Mouse (Mus musculus) embryonic facial prominence, embryonic 14.5 days (tissue): ENCODE results near the gene Gng3. TPM values are rescaled to one million over a fixed set of nuclear protein-coding genes. Genes with fewer than 3 reads are reported as not detected.

ENCODE experiments used
- ATAC-seq: fragments of 200-750 bp; cut with Nextera tagmentation; 2 replicates; pipeline ENCODE4 v1.8.0; 2017; ENCODE audit warnings: low read depth, moderate number of reproducible peaks, moderate TSS enrichment
- DNase-seq: peaks from one replicate; pipeline ENCODE4 v3.0.0-alpha.2; 2015; ENCODE audit warnings: low spot score
- H3K27ac ChIP-seq: fragments of 300-500 bp; sonication (generic); replicated peaks from 2 replicates; pipeline ENCODE4 v1.5.1; 2014; ENCODE audit warnings: low read depth, mild to moderate bottlenecking, low read length, moderate library complexity
- H3K27me3 ChIP-seq: fragments of 300-500 bp; sonication (generic); replicated peaks from 2 replicates; pipeline ENCODE4 v1.6.1; 2014; ENCODE audit warnings: low read length; ENCODE audit not compliant: control insufficient read depth, insufficient read depth
- H3K36me3 ChIP-seq: fragments of 300-500 bp; sonication (generic); 2 replicates; pipeline ENCODE4 v1.6.1; 2014; ENCODE audit warnings: low read length, mixed read lengths; ENCODE audit not compliant: control insufficient read depth, insufficient read depth
- H3K4me1 ChIP-seq: fragments of 300-500 bp; sonication (generic); 2 replicates; pipeline ENCODE4 v1.6.1; 2014; ENCODE audit warnings: antibody characterized with exemption, low read length; ENCODE audit not compliant: control insufficient read depth, insufficient read depth
- H3K4me2 ChIP-seq: fragments of 300-500 bp; sonication (generic); 2 replicates; pipeline ENCODE4 v1.6.1; 2014; ENCODE audit warnings: low read depth, mild to moderate bottlenecking, low read length, moderate library complexity, mixed read lengths
- H3K4me3 ChIP-seq: fragments of 300-500 bp; sonication (generic); 2 replicates; pipeline ENCODE4 v1.5.1; 2014; ENCODE audit warnings: low read depth, mild to moderate bottlenecking, low read length
- H3K9ac ChIP-seq: fragments of 300-500 bp; sonication (generic); 2 replicates; pipeline ENCODE4 v1.6.1; 2014; ENCODE audit warnings: low read depth, mild to moderate bottlenecking, low read length, moderate library complexity, mixed read lengths
- H3K9me3 ChIP-seq: fragments of 300-500 bp; sonication (generic); 2 replicates; pipeline ENCODE4 v1.6.1; 2016; ENCODE audit warnings: low read length; ENCODE audit not compliant: control insufficient read depth
- WGBS: fragments of 180-500 bp; shearing (Covaris S2); extraction: QIAGEN DNeasy Blood & Tissue Kit; methylation state at CpG from one replicate; pipeline ENCODE4 v1.1.7; 2014; 5-methylcytosine and 5-hydroxymethylcytosine counted together
- polyA plus RNA-seq: library from polyadenylated mRNA; unstranded; fragments of >200 nt; fragmentation: Nextera tagmentation; extraction: Ambion mirVana; gene quantifications from 2 replicates; pipeline ENCODE4 v1.2.1, GENCODE M21; 2014

The Gng3 gene
- polyA plus RNA-seq, 1 experiment from 2014 or later, result 22.2 TPM

DNA sequence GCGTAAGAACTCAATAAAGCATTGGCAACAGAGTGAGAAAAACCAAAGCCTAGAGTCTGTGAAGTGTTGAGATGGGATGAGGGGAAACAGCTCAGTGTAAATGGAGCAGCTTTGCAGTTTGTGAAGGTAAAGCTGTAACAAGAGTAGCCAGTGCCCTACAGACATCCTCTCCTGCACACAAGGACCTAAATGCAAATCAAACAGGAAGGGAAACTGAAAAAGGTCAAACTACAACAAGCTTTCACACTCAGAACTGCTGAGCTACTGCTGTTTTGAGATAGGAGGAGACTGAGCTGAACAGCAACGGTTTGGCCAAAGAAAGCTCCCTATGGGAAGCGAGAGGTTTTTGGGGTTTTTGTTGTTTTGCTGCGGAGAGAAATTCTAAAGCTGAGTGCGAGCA is 32.2 kb downstream of the Gng3 start:
- DNase-seq (no peak), ATAC-seq (no peak)
- no peak overlapping the region for H3K27ac ChIP-seq
- no peaks in the 10 kb centered on the region for H3K27me3 ChIP-seq
- 0 out of 2 replicates have a peak, but pooled peaks cover 3% of the 10 kb centered on the region for H3K4me1 ChIP-seq
- no peak overlapping the region for H3K4me2 ChIP-seq
- no peaks in the 10 kb centered on the region for H3K9me3 ChIP-seq
- no peak overlapping the region for H3K9ac ChIP-seq
- H3K36me3 ChIP-seq, result peaks cover 73% of the 10 kb centered on the region
- H3K4me3 ChIP-seq, result no peak overlapping the region
- 97% methylated on average over 5 of the region's 5 CpGs for WGBS

DNA sequence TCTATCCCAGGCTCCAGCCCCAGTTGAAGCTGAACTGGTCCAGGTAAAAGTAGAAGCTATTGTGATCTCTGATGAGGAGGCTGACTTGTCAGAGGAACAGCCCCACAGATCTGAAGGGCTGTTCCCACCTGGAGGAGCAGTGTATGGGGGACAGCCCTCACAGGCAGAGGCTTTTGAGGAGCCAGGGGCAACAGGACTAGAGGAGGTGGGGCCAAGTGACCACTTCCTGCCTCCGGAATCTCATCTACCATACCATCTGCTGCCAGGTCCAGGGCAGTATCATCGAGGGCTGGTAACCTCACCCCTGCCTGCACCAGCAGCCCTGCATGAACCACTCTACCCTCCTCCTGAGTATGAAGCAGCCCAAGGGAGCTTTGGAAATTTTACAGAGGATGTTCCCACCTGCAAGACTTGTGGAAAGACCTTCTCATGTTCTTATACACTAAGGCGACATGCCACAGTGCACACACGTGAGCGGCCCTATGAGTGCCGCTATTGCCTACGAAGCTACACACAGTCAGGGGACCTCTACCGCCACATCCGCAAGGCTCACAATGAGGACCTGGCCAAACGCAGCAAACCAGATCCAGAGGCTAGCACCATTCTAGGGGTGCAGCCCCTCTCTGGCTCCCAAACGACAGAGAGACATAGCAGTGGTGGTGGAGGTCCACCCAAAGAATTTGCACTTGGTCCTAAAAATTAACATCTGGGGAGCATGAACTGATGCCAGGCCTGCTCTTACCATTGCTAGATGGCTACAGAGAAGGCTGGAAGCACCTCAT is 34.9 kb downstream of the Gng3 start:
- Histone ChIP-seq H3K27ac (no peak overlapping the region), H3K4me3 (no peak overlapping the region), H3K9me3 (no peaks in the 10 kb centered on the region), H3K4me2 (no peak overlapping the region), H3K9ac (no peak overlapping the region), H3K4me1 (0 out of 2 replicates have a peak, but pooled peaks cover 6% of the 10 kb centered on the region), H3K36me3 (peaks cover 47% of the 10 kb centered on the region), H3K27me3 (no peaks in the 10 kb centered on the region)
- ATAC-seq, result no peak
- DNase-seq, result no peak
- WGBS, result 92% methylated on average over 11 of the region's 11 CpGs

DNA sequence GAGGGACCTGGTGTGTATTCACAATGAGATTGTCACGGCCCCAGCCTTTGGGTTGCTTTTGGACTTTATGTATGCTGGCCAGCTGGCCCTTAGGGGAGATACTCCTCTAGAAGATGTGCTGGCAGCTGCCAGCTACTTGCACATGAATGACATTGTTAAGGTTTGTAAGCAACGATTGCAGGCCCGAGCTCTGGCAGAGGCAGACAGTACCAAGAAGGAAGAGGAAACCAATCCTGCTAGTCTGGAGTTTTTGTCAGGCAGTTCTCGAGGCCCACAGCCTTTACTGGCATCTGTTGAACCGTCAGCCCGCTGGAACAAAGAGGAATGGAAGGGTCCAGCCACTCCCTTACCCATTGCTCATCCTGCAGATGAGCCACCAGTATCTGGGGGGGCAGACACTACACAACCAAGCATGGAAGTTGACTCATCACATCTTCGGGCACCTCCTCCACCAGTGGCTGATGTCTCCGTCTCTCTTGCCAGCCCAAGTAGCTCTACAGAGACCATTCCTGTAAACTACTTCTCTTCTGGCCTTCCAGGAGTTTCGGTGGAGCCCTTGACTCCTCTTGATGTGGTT is 35.7 kb downstream of the Gng3 start:
- H3K4me1 ChIP-seq, result 0 out of 2 replicates have a peak, but pooled peaks cover 6% of the 10 kb centered on the region
- H3K36me3 ChIP-seq, result peaks cover 39% of the 10 kb centered on the region
- peak overlapping the region; percentile 52; the same call in 1 of the 2 replicates for H3K4me3 ChIP-seq
- DNase-seq, result no peak
- WGBS, result 93% methylated on average over 9 of the region's 9 CpGs
- H3K9ac ChIP-seq, result 0 out of 2 replicates have a peak overlapping the region, but pooled peaks have one; percentile 31
- peak overlapping the region; percentile 81; the same call in 1 of the 2 replicates for H3K27ac ChIP-seq
- no peaks in the 10 kb centered on the region for H3K27me3 ChIP-seq
- peak overlapping the region; percentile 59 for H3K4me2 ChIP-seq
- ATAC-seq, result no peak
- no peaks in the 10 kb centered on the region for H3K9me3 ChIP-seq

DNA sequence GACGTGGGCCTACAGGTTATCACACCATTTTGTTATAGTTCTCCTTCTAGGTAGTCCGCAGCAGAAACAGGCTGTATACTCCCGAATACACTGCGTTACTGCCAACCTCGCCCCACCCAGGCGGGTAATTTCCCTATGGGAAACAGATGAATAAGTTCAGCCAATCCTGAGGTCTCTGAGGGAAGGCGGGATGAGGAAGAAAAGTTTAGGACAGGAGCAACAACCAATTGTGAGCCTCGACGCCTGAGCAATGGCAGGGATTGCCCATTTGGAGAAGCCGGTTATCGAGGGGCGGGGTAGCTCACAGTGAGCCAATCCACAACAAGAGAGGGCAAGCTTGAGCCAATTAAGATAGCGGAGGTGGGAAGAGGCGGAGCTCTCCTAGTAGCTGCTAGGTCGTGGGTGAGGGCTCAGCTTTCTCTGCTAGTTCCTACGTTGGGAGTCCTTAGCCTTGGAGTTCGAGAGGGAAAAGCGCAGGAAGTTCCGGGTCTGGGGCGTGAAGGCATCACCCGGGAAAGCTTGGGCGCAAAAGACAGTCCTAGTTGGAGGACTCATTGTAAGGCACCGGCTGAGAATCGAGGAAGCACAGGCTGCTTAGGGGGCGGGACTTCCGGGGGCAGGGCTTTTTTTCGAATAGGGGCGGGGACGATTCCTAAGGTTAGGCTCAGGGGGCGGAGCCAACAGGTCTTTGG is 36.7 kb downstream of the Gng3 start, which contains the start of gene Zbtb3:
Zbtb3 (plus strand) TSS at position 426 of the 692 bp plus-strand sequence.
- Histone ChIP-seq H3K4me3 (peak within 1 kb of the TSS; percentile 52), H3K9ac (peak within 1 kb of the TSS; percentile 55), H3K27ac (peak within 1 kb of the TSS; percentile 81), H3K4me1 (peaks cover 10% of the 10 kb centered on the region; the same call in 1 of the 2 replicates), H3K36me3 (peaks cover 31% of the 10 kb centered on the region), H3K9me3 (no peaks in the 10 kb centered on the region), H3K4me2 (peak within 1 kb of the TSS; percentile 59), H3K27me3 (no peaks in the 10 kb centered on the region)
- DNase-seq (peak; percentile 100), ATAC-seq (peak; percentile 98)
- under 1% methylated on average over 30 of the region's 30 CpGs for WGBS

DNA sequence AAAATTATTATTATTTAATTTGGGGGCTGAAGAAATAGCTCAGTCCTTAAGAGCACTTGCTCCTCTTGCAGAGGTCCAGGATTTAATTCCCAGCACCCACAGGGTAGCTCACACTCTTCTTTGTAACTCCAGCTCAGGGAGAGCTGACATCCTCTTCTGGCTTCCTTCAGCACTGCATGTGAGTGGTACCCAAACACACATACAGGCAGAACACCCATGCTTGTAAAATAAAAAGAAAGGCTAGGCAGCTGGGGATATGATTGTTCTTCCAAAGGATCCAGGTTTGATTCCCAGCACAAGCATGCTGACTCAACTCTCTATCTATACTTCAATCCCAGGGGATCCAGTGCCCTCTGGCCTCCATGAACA is 40.1 kb downstream of the Gng3 start:
- peak overlapping the region; percentile 18 for H3K4me2 ChIP-seq
- H3K9ac ChIP-seq, result no peak overlapping the region
- ATAC-seq (no peak), DNase-seq (no peak)
- H3K9me3 ChIP-seq, result no peaks in the 10 kb centered on the region
- peaks cover 10% of the 10 kb centered on the region; the same call in 1 of the 2 replicates for H3K4me1 ChIP-seq
- H3K27ac ChIP-seq, result no peak overlapping the region
- no peaks in the 10 kb centered on the region for H3K27me3 ChIP-seq
- H3K36me3 ChIP-seq, result peaks cover 31% of the 10 kb centered on the region
- peak overlapping the region; percentile 67; the same call in 1 of the 2 replicates for H3K4me3 ChIP-seq

DNA sequence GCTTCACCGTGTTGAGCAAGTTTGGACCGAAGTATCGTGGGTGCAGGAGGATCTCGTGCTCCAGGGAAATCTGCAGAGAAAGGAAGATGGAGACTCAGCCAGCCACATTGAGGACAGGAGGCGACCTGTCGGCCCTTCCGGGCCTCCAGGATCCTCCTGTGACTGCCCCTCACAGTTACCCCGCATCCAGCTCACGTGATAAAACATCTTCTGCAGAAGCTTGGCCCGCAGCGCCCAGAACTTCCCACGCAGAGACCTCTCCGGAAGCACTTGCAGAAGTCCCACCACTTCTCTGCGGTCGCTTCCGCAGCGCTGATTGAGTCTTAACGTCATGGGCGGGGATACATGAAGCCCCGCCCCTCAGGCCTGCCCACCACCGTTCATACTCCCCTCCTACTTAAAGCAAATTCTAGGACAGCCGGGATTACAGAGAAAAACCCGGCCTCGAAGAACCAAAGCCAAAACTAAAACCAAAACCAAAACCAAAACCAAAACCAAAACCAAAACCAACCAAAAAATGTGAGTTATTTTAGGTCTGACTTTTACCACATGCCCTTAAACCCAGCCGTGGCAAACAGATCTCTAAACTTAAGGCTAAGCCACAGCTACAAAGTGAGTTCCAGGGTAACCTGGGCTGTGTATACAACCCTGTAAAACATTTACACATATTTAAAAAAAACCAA is 40.6 kb downstream of the Gng3 start, which contains the start of gene Polr2g:
Polr2g (minus strand) TSS at position 314 of the 683 bp plus-strand sequence.
- ATAC-seq (peak; percentile 77), DNase-seq (peak; percentile 97)
- WGBS, result under 1% methylated on average over 22 of the region's 25 CpGs
- peak within 1 kb of the TSS; percentile 70 for H3K9ac ChIP-seq
- H3K36me3 ChIP-seq, result peaks cover 36% of the 10 kb centered on the region
- peak within 1 kb of the TSS; percentile 67 for H3K4me3 ChIP-seq
- peak within 1 kb of the TSS; percentile 88 for H3K4me2 ChIP-seq
- no peaks in the 10 kb centered on the region for H3K9me3 ChIP-seq
- H3K27ac ChIP-seq, result peak within 1 kb of the TSS; percentile 36; the same call in 1 of the 2 replicates
- peaks cover 10% of the 10 kb centered on the region; the same call in 1 of the 2 replicates for H3K4me1 ChIP-seq
- no peaks in the 10 kb centered on the region for H3K27me3 ChIP-seq

DNA sequence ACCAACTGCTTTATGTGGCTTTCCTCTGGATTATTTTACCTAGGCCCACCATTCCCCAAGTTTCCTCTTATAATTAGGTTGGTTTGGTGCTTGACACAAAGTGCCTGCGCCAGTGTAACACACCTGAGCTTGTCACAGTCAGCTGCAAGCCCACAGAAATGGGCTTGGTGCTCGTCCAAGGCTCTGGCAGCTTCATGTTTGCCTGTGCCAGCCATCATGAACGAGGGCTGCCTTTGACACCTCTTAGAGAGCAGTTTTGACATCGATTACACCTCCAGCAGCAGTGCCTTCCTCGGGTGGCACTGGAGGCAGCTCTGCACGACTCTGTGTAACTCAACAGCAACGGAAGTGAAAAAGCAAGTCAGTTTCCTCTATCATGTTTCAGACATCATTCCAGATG is 48.8 kb downstream of the Gng3 start:
- Histone ChIP-seq H3K9ac (no peak overlapping the region), H3K4me2 (no peak overlapping the region), H3K4me3 (no peak overlapping the region), H3K27me3 (no peaks in the 10 kb centered on the region), H3K4me1 (peaks cover 3% of the 10 kb centered on the region; the same call in 1 of the 2 replicates), H3K9me3 (0 out of 2 replicates have a peak, but pooled peaks cover 2% of the 10 kb centered on the region), H3K27ac (no peak overlapping the region), H3K36me3 (peaks cover 30% of the 10 kb centered on the region)
- DNase-seq (no peak), ATAC-seq (no peak)
- 83% methylated on average over 7 of the region's 7 CpGs for WGBS

DNA sequence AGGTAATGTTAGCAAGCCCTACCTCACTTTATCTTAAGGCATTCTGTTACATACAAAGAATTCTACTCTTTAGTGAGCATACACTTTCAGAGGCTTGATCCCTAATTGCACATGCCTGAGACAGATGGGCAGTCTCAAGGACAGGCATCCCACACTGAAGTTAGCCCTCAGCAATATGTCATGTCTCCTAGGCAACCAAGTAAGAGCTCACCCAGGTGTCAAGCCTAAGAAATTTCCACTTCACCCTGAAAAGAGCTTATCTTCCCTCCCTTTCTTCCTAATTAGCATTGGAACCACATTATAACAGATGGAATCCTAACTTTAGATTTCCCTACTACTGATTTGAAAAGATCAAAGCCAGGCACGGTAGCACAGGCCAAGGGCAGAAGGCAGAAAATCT is 49.8 kb downstream of the Gng3 start:
- peaks cover 20% of the 10 kb centered on the region for H3K36me3 ChIP-seq
- H3K4me2 ChIP-seq, result no peak overlapping the region
- H3K4me1 ChIP-seq, result peaks cover 3% of the 10 kb centered on the region; the same call in 1 of the 2 replicates
- DNase-seq, result no peak
- H3K27me3 ChIP-seq, result no peaks in the 10 kb centered on the region
- H3K27ac ChIP-seq, result no peak overlapping the region
- WGBS, result 42% methylated on average over 1 of the region's 1 CpGs
- H3K9ac ChIP-seq, result no peak overlapping the region
- 0 out of 2 replicates have a peak, but pooled peaks cover 2% of the 10 kb centered on the region for H3K9me3 ChIP-seq
- ATAC-seq, result no peak
- no peak overlapping the region for H3K4me3 ChIP-seq
